Mouse (Mus musculus) CD4-positive naive resting alpha-beta T cell, adult 57 days (primary cell): ENCODE data around the gene Glt6d1. TPM values are rescaled to one million over a fixed set of nuclear protein-coding genes. Genes with fewer than 3 reads are reported as not detected.

Source experiments
- total RNA-seq: library from RNA; stranded (reverse); gene quantifications from one replicate; pipeline ENCODE4 v1.2.4, GENCODE M21; 2023

The Glt6d1 gene
- total RNA-seq = not detected

DNA sequence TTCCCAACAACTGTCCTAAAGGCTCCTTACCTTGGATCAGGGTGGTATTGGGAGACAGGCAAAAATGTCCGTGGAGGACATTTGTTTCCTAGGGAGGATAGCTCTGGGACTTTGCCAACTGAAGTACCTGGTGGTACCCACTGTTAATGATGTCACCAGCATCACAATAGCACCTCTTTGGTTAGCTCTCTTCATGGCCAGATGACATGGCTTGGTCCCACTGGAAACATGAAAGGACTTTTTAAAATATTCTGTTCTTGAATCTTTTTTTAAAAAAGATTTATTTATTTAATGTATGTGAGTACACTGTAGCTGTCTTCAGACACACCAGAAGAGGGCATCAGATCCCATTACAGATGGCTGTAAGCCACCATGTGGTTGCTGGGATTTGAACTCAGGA, at the start of gene Glt6d1:
TSS of gene Glt6d1 (minus strand) at position 101 of the 400 bp plus-strand sequence.

DNA sequence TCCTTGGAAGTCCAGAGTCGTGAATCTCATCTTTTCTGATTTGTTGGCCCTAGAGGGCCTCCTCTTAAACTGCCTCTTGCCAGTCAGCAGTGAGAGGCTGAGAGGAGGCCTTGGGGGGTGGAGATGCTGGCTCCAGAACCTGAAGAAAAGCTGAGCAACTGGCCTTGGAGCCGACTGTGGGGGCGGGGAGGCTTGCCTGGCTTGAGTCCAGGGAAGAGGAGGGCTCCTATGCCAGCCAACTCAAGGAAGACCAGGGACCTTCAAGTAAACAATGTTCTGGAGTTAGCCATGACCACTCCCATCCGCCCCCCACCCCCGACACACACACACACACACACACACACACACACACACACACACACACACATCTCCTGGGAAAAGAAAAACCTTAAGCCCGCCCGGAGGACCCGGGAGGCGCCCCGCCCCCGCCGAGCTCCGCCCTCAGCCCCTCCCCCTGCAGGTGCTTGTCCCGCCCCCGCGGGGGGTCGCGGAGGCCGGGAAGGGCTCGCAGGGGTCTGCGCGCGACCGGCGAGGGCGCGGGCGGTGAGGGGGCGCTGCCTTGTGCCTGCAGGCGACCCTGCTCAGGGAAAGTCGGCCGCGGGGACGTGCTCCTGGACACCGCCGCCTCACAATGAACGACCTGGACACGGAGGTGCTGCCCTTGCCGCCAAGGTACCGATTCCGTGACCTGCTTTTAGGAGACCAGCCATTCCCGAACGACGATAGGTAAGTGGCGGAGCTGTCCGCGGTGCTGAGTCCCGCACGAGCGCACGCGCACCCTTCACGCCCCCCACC, 47.9 kb upstream of the Glt6d1 start, which contains the start of gene Kcnt1:
TSS of gene Kcnt1 (plus strand) at position 398 of the 795 bp plus-strand sequence.

DNA sequence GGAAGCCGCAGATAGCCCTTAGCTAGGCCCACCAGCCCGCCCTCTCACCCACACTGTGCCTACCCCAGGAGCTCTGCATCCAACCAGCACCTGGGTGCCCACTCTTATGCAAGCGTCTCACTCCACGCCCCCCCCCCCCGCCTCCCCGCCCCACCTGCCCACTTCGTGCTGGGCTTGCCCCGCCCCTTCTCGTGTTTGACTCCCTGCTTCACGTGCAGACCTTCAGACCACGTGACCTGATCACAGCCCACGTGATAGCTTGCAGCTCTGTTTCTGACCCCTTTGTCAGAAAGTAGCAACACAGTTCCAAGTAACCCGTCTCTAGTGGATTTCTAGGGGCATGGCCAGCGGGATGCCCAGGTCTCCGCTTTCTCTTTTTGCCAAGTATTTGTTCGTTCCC, 31.6 kb upstream of the Glt6d1 start, which contains the start of gene Sohlh1:
TSS of gene Sohlh1 (minus strand) at position 23 of the 400 bp plus-strand sequence.

DNA sequence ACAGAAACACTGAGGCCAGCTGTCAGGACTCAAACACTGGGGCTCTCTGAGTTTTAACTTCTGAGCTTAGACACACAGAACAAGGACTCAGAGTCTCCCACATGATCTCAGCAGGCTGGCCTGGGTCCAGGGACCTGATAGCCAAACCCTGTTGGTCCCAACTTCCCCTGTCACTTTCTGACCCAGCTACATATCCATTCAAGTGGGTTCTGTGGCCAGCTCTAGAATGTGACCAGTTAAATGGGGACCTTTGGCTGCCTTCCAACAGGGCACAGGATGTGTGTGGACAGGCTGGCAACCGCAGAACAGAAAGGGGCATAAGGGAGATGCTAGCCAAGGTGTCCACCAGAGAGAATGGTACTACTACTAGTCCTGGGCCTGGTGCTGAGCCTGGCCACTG, 7.2 kb upstream of the Glt6d1 start, which contains the start of gene Lcn9:
TSS of gene Lcn9 (plus strand) at position 348 of the 400 bp plus-strand sequence.

DNA sequence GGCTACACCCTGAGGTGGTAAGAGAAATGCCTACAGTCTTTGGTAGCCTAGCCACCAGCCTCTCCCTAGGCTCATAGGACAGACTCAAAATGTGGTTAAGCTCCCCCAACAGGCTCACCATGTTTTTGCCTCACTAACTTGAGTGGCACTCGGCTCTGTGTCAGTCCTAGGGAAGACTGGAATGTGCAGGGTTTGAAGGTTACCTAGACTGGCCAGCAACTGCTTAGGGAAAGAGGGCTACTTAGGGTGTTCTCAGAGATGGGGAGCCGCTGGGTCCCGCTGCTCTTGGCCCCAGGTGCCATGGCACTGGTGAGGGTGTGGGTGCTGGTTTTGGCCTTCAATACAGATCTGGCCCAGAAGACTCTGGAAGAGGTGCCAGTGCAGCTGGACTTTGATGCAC, 33.7 kb downstream of the Glt6d1 start, which contains the start of gene Gm13539:
TSS of gene Gm13539 (plus strand) at position 301 of the 400 bp plus-strand sequence.

DNA sequence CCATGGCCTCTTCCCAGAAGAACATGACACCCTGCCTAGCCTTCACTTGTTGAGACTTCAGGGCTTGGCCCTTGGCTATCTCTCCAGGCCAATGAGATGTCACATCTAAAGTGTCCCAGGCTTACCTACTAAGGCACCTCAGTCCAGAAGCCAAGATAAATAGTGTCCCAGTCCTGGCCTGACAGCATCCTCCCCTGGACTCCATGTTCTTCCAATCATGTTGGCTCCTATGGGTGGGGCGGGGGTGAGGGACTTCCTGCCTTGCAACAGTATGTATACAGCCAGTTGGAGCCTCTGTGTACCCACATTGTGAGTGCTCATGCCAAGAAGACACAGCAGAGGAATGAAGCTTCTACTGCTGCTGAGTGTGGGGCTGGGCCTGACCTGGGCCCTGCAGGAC, 38.9 kb downstream of the Glt6d1 start, which contains the start of gene Lcn11:
TSS of gene Lcn11 (plus strand) at position 301 of the 400 bp plus-strand sequence.

DNA sequence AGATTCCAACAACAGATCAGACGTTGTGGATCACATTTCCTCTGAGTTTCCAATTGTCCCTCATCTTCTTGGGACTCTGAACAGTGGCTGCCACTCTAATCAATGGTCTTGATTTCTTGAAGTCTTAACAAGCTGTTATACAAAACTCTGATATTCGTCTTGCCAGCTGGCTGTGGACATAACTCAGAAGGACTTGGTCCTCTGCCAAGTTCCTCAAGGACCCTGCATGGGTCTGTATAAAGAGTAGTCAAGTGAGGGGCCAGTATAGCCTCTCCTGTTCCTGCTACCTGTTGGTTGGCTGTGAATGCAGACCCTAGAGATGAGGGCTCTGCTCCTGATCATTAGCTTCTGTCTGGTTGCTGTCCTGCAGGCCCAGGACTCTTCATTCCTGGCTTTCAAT, 50.4 kb downstream of the Glt6d1 start, which contains the start of gene Lcn3:
TSS of gene Lcn3 (plus strand) at position 301 of the 400 bp plus-strand sequence.

Other genes starting within 250 kb of the Glt6d1 start
- gene Mamdc4, start 241.0 kb downstream of the Glt6d1 start, total RNA-seq = 3.6 TPM
- gene Phpt1, start 240.6 kb downstream of the Glt6d1 start, total RNA-seq = 29.9 TPM
- gene Ajm1, start 234.1 kb downstream of the Glt6d1 start, total RNA-seq = 0.33 TPM
- gene Rabl6, start 207.3 kb downstream of the Glt6d1 start, total RNA-seq = 105 TPM
- gene Ccdc183, start 198.2 kb downstream of the Glt6d1 start, total RNA-seq = not detected
- gene Tmem141, start 193.8 kb downstream of the Glt6d1 start, total RNA-seq = 1.6 TPM
- 6.2 TPM for gene Fcna, start 187.8 kb downstream of the Glt6d1 start, total RNA-seq
- not detected for gene Lcn8, start 162.7 kb downstream of the Glt6d1 start, total RNA-seq
- gene Lcn5, start 157.9 kb downstream of the Glt6d1 start, total RNA-seq = not detected
- not detected for gene Lcn6, start 139.1 kb downstream of the Glt6d1 start, total RNA-seq
- gene Lcn10, start 133.1 kb downstream of the Glt6d1 start, total RNA-seq = not detected
- not detected for gene Obp2a, start 115.8 kb downstream of the Glt6d1 start, total RNA-seq
- gene Bmyc, start 109.1 kb downstream of the Glt6d1 start, total RNA-seq = 17.0 TPM
- not detected for gene Obp2b, start 78.8 kb downstream of the Glt6d1 start, total RNA-seq
- gene Lcn3, start 50.3 kb downstream of the Glt6d1 start, total RNA-seq = not detected
- gene Lcn11, start 38.8 kb downstream of the Glt6d1 start, total RNA-seq = not detected
- gene Gm13539, start 33.6 kb downstream of the Glt6d1 start, total RNA-seq = not detected
- not detected for gene Lcn9, start 7.3 kb upstream of the Glt6d1 start, total RNA-seq
- gene Sohlh1, start 31.4 kb upstream of the Glt6d1 start, total RNA-seq = not detected
- gene Kcnt1, start 47.9 kb upstream of the Glt6d1 start, total RNA-seq = not detected
- gene Camsap1, start 167.4 kb upstream of the Glt6d1 start, total RNA-seq = 64.4 TPM
- 46.6 TPM for gene Ubac1, start 205.9 kb upstream of the Glt6d1 start, total RNA-seq